Mouse (Mus musculus): ENCODE results near the gene Adssl1.

Adssl1 gene

DNA sequence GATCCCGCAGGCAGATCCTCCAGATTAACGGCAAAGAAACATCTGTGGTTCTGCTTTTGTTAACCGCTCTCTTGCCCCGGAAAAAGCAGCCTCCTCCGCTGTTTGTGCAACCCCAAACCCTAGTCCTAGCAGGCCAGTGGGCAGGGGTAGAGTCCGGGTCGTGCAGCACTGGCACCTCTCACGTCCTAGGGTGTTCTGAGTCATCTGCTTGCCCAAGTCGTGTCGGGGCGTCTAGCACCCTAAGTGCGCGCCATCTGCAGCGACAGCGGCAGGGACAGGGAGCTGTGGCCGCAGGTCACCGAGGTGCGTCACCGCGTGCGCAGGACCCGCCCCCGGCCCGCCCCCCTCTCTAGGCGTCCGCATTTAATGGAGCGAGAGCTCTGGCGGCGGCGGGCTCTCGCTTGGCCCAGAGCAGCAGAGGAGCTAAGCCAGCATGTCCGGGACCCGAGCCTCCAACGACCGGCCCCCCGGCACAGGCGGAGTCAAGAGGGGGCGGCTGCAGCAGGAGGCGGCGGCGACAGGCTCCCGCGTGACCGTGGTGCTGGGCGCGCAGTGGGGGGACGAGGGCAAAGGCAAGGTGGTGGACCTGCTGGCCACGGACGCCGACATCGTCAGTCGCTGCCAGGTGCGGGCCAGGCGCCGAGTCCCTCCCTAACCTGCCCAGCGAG is at the start of gene Adssl1:
Gene Adssl1, plus strand, starts transcription at position 360 of the 668 bp plus-strand sequence.
- in situ Hi-C loops (cut with MboI, MseI) = no loop called here

DNA sequence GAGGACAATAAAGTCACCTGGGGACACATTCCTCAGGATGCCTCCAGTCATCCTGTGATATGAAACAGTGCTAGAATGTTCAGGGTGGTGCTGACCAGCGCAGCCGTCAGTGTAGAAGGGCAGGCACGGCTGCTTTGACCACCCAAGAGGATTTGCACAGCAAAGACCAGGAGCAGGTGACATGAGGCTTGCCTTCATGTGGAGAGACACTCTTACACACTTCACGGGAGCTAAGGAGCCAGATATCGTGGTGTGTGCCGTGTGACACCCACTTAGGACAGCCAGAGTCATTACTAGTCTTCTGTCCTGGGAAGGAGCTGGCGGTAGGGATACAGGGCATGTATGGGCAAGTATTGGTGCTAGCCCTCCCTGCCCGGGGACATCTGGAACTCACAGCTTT is 49.7 kb upstream of the Adssl1 start:
- in situ Hi-C loops (cut with MboI, MseI) = no loop called here

DNA sequence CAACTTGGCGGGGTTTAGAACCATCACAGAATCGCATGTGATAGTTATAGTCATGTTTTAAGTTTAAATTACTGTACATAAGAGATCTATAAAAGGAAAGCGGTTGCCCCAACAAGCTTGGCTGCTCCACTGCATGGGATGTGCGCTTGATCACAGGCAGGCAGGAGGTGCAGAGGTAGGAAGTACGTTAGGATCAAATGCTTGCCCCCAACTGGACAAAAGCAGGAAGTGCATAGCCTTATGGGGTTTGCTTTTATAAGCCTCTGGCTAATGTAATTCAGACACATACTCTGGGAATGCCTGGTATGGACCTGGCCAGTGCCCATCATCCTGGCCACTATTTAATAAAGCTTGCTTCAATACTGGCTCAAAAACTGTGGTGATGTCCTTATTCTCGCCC is 48.8 kb upstream of the Adssl1 start:
- in situ Hi-C loops (cut with MboI, MseI) = no loop called here

DNA sequence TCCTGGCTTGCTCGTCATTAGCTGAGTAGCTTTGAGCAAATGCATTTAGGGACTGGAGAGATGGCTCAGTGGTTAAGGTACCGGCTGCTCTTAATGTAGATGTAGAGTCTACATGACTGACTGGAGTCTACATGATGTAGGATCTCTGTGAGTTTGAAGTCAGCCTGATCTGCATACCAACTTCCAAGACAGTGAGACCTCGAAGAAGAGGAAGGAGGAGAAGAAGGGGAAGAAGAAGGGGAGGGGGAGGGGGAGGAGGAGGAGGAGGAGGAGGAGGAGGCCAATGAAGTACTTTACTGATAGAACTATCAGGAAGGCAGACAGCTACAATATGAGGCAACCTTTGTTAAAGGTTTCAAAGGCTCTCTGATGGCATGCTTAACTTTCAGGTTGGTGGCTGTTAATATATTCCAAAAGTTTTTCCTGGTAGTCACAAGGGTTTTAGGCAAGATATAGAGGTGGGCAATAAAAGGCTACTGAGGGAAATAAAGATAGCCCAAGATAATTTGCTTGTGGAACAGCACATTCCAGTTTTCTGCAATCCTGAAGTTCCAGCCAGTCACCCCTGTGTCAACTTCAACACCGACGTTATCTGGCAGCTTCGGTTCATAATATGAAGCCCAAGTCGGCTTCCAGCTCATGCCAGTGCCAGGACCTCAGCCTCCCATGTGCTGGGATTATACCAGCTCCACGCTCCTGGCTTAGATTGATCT is 44.4 kb upstream of the Adssl1 start:
- in situ Hi-C loops (cut with MboI, MseI) = no loop called here

DNA sequence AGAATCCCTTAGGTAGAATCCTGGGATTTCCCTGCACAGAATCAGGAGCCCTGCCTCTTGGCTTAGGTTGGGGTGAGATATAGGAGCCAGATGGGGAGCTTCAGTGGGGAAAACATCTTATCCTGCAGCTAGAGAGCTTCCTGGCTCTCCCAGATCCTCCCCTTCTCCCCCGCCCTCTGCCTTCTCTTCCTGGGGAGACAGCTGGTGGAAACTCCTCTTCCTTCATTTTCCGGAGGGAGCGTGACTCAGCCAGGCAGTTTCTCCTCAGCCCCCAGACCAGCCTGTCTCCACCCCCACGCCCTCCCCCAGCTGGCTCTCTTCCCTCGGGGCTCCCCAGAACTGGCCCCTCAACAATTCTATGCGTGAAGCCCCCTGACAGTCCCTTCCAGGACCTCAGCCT is 43.5 kb upstream of the Adssl1 start:
- in situ Hi-C loops (cut with MboI, MseI) = no loop called here

DNA sequence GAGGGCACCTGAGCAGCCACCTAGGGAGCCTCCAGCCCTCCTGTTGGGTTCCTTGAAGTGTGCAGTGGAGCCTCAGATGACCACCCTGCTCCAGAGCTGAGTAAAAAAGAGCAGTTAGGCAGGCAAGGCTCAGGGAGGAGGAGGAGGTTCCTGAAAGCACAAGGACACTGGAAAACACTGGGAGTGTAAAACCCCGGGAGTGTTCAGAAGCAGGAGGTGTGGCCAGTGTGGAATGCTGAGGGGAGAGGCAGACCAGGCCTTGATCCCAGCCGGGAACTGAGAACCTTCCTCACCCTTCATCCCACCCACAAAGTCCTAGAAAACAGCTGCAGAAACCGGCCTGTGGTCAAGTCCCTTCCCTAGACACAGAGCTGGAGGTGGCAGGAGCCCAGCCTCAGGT is 43.1 kb upstream of the Adssl1 start:
- in situ Hi-C loops (cut with MboI, MseI) = no loop called here

DNA sequence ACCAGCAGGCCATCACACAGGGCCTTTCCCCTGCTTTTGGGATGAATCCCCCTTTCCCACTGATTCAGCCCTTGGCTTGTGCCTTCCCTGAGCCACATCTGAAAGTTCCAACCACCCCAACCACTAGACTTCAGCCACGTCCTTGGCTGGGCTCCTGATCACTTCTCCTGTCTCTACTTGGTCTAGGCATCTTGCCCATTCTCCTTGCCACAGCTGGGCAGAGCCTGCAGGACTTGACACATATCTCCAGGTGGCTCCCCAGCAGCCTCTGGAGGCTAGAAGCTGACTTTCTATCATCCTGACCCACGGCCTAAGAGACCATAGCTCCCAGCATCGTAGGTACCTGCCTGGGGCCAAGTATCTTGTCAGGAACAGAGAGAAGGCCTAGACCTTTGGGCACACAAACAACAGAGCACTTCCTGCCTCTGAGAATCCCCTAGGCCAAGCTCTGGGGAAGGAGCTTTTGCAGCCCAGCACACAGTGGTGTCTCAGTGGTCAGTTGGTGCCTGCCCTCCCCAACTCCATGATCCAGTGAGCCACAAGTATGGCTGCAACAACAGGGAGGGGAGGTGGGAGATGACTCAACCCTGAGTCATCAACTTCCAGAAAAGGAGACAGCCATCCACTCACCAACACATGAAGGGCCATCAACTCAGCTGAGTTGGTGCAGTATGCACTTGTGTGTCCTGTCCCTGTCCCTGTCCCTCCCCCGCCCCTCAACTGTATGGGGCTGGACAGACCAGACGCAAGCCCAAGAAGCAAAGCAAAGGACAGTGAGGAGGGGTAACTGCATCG is 41.4 kb upstream of the Adssl1 start:
- in situ Hi-C loops (cut with MboI, MseI) = no loop called here

DNA sequence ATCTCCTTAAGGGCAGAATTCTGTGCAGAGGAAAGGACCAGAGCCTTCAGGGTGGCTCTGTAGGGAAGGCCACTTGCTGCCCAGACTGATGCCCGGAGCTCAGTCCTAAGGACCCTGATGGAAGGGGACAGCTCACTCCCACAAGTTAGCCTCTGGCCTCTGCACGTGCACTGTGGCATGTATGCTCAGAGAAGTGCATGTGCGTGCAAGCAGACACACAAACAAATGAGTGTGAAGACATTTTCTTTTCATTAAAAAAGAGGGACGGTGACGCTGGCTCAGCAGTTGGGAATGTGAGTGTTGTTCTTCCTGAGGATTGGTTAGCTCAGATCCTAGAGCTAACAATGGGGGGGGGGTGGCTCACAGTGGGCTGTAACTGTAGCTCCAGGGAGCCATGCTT is 40.4 kb upstream of the Adssl1 start:
- in situ Hi-C loops (cut with MboI, MseI) = no loop called here

DNA sequence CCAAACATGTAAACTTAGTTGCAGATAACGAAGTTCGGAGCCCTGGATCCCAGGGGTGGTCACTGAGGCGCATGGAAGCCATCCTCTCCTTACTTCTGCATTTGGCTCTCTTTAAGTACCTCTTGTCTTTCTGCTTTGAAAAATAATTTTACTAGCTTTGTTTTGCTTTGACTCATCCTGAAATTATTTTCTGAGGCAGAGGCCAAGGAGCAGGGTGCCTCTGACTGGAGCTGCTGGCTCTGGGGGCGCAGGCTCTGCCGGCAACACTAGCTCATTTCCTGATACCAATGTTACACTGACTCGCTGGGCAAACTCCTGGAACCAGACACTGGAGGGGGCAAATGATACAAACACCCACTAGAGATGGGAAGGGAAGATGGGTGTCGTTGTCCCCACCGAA is 39.9 kb upstream of the Adssl1 start:
- in situ Hi-C loops (cut with MboI, MseI) = no loop called here

DNA sequence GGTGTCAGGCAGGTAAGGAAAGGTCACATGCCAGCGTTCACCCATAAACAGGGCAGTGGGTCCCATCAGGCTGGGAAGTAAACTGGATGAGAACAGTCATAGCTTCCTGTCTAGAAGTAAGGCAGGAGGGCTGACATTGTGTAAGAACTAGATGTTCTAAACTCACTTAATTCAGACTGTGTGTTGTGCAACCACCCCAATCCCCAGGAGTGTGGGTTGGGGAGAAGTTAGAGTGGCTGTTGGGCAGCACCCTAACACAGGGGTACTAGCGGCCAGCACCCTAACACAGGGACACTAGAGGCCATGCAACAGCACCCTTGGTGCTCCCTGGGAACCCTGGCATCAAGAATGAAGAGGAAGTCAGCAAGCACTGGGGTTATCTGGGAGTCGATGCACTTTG is 38.7 kb upstream of the Adssl1 start:
- in situ Hi-C loops (cut with MboI, MseI) = no loop called here

DNA sequence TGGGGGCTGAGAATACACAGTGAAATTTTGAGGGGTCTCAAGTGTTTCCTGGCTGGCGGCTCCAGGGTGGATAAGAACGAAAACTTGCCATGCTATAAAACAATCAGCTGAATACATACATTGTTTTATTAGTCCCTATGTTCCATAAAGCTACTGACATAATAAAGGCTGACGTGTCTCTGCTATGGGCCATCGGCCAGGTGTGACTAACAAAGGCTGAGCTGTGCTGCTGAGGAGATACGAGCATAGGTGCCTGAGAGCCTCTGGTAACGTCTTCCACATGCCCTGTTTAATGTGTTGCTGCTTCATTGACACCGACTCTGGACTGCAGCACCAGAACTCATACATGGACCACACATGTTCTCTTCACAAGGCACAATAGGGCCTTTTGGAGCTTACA is 34.9 kb upstream of the Adssl1 start:
- in situ Hi-C loops (cut with MboI, MseI) = no loop called here

DNA sequence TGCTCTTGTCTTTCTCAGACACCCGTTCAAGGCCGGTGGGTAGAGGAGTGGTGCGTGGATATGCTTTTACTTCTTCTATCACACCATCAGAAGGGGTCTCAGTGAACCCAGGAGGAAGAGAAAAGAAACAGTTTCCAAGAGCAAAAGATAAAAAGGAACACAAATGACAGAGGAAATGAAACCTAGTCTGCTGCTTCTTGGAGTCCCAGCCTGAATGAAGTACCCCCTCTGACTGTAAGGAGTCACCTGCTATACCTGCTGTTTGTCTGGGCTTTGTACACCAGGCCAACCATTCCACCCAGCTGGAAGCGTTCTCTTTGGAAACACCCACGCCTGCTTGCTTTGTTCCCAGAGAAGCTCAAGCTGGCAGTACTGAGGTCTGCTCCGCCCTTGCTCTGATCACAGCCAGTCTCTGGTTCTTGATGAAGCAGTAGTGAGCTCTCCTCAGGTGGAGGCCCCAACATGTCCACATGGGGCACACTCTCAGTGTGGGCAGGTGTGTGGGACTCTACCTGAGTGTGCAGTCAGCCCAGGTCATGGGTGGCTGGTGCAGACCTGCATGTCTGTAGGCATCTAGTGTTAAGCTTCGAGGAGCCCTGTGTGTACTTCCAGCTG is 33.8 kb upstream of the Adssl1 start:
- in situ Hi-C loops (cut with MboI, MseI) = no loop called here

DNA sequence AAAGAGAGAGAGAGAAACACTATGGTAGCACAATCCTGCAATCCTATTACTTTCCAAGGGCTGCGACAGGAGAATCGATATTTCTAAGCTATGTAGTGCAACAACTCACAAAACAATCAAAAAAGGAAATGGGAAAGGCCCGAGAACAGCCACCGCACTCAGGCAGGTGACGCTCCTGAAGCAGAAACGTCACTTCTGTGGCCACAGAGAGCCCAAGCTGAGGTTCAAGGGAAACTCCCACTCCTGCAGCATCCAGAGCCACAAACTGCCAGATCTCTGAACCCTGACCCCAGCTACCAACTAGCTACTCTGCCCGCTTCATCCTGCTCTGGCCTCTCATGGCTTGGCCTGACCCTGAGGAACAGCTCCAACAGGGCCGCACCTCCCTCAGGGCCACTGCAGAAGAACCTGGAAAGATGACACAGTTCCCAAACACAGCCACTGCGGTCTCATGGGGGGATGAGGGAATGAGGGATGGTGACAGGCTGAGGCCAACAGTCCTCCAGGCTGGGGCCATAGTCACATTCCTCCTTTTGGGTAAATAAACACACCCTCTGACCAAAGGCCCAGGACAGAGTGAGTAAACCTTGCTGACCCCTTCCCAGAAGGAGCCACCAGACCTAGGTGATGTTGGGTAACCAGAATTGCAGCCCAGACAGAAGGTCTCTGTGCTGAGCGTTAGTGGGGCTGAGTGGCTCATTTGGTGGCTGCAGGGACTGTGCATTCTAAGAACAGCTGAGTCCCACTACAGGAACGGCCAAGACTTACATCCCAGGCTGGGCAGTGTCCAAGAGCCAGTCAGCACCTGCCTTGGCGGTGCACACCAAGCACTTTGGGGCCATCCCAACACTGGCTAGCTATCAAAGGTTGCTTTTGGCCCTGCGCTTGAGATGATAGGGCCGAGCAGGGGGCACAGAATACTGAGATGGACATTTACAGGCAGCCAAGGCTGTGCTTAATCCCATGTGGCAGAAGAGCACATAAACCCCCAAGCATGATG is 32.4 kb upstream of the Adssl1 start:
- in situ Hi-C loops (cut with MboI, MseI) = no loop called here

DNA sequence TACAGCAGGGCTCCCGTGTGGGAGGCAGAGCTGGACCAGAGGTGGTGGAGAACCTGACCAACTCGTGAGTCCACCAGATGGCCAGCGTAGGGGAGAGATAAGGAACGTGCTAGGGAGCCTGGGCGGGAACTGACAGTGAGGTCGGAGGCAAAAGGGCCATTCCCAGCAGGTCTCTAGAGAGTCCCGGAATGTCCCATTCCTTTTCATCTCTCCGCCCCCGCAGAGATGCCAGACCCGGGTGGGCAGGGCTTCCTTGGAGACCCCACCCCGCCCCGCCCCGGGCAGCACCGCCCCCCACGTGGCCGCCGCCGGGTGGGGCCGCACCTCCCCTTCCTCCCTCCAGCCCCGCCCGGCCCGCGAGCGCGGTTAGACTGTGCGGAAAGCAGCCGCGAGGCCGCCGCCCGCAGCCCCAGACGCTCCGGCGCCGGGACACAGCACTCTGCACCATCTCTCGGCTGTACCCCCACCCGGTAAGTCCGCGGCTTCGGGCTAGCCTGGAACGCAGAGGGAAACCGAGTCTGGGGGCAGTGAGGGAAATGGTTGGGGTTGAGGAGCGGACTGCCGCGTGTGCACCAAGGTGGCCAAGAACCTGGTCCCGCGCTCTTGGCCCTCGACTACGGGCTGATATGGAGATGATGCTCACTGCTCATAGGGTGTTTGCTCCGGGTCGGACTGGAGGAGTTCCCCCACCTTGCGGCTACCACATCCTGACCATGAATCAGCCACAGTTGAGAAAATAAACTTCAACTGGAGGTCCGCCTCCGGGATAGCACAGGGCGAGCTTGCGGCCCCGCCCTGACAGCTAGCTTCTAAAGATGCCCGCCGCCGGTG is 31.2 kb upstream of the Adssl1 start, which contains the start of gene Inf2:
Gene Inf2, plus strand, starts transcription at position 359 of the 831 bp plus-strand sequence.
- in situ Hi-C loops (cut with MboI, MseI) = no loop called here

DNA sequence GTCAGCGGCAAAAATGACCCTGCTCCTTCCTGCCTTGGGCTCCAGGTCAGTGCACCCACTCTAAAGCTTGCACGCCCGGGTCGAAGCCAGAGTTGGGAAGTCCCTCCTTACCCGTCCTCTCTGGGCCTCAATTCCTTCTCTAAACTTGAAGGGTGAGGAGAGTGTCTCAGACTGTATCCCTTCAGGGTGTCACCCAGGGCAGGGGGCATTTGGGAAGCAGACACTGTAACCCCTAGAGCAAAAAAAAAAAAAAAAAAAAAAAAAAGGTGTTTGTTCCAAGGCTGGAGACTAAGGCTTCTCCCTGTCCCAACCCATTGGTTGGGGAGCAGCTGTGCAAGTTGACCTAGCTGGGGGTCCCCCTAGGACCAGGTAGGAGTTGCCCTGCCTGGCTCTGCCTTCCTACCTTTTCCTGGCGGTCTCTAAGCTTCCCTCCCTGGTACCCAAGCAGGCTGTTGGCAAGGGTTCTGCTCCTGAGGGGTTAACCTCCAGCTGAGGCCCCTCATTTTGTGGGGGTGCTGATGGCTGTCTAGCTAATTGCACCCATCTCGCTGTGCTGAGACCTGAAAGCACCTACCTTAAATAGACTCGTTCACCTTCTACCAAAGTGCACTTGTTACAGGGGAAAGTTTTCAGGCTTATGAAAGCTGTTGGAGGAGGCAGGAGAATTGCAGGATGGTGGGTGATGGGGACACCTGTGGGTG is 30.2 kb upstream of the Adssl1 start:
- in situ Hi-C loops (cut with MboI, MseI) = no loop called here

DNA sequence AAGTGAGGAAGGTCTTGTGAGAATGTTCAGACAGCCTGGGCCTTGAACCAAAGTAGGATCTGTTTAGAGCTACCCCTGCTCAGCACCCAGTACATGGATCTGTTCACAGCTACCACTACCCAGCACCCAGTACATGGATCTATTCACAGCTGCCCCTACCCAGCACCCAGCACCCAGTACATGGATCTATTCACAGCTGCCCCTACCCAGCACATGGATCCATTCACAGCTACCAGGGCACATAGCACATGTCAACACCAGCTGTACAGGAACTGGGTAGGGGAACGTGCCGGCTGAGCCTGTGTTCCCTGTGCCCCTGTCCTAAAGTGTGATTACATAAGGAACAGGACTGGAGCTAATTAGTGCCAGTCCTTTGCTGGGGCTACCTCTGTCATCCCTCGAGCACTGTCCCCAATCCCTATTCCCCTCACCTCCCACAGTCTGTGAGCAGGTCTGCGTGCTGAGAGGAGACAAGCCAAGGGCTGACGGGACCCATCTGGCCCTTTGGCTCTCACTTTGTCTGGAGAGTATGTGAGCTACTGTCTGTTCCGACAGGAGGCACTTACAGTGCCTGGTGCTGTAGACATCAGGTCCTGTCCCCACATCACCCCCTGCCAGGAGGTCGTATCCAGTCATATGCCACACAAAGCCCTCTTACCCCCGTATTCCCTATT is 29.1 kb upstream of the Adssl1 start:
- in situ Hi-C loops (cut with MboI, MseI) = no loop called here

DNA sequence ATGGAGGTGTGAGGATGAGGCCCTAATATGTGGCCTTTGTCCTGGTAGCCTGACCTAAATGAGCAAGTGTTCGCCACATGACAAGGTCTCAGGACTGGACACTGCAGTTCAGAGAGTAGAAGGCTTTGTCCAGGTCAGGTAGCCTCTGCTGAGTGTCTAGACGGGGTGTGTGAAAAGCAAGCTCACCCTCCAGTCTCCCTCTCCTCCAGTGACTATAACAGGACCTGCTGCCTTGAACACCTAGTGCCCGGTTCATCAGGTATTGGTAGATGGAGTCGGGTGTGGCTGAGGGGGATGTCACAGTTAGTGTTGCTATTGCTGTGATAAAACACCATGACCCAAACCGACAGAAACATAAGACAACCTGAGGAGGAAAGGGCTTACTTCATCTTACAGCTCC is 28.6 kb upstream of the Adssl1 start:
- in situ Hi-C loops (cut with MboI, MseI) = no loop called here

DNA sequence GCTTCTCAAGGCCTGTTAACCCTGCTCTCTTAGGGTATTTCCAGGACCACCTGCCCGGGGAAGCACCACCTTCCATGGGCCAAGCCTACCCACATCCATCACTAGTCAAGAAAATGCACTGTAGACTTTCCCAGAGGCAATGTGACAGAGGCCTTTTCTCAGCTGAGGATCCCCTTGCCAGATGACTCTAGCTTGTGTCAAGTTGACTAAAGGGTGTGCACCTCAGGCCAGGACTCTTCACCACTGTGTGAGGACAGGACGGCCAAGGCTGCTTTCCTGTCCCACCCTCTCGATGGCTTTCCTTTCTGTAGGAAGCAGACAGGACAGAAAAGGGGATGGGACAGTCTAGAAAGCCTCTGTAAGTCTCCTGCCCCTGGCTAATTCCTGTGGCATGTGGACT is 28.1 kb upstream of the Adssl1 start:
- in situ Hi-C loops (cut with MboI, MseI) = no loop called here
